Mouse (Mus musculus): ENCODE data around the gene Gm10944.

The Gm10944 gene

DNA sequence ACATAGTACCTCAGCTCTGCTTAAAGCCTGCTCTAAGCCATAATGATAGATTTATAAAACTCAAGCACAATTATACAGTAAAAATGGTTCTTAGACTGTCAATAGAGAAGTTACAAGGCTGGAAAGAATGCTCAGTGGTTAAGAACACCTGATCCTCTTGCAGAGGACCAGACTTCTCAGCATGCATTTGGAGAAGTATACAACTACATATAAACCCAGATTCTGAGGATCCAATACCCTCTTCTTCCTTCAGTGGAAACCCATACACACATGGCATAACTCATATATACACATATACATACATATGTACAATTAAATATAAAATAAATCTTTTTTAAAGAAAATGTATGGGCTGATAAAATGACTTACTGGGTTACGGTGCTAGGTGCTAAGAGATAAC, at the start of gene Gm10944:
Gm10944 (plus strand) TSS at position 301 of the 400 bp plus-strand sequence.
- DNase-seq: no peak

DNA sequence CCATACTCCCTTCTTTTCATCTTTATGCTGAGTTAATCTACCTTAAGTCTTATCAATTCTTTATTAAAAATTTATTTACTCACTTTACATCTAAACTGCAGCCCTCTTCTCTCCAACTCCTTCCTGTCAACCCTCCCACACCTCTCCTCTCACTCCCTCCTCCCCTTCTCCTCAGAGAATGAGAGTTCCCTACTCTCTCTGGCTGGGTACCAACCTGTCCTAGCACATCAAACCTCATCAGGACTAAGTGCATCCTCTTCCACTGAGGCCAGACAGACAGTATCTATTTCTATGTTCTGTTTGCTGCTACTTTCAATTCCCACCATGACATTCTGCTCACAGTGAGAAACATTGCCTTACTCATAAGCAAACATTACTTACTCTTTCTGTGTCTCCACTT, 25.2 kb upstream of the Gm10944 start:
- DNase-seq: no peak

DNA sequence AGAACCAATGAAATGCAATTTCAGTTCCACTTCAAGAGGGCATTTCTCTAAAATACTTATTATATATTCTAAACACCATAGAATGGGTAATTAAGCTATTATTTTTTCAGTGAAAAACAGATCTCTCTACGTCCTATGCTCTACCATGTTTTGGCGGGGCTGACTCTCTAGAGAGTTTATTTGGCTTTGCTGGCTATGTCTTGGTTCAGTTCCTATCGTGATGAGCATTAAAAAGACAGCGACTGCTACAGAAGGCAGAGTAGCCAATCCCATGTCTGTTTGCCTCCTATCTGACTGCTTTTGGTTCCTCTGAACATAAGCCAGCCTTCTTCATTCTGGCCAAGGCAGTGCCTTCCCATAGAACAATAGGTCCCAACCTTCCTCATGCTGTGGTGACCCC, 24.5 kb upstream of the Gm10944 start:
- DNase-seq: no peak

DNA sequence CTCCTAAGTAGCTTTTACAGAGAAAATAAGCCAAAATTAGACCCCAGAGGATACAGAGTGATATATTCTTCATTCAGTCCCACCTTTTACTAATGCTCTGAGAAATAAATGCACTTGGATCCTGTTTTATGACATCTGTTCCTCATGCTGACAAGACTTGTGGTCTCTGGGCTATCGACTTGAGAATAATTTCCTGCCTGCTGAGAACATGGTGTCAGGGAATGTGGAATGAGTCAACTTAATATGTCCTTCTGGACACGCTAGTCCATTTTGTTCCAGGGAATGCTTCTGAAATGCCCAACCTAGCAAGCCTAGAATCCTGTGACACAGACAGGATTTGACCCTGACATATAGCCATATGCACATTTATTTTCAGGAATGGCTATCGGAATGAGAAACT, 22.0 kb upstream of the Gm10944 start:
- DNase-seq: no peak

DNA sequence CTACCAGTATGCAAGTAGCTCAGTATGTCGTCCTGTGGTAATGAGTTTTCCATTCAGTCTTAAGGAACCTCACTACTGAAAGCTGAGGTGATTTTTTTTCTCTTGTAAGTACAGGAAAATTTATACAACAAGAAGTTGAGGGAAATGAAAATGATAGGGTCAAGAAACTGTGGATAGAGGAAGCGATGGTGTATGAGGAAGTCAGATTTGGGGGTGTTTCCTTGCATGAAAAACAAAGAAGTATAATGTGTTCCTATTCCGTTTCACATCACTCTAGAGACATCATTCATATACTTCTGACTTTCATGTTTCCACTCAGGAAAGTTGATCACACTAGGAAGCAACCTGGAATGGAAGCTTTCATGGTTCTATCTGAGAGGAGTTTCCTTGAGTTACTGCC, 21.2 kb upstream of the Gm10944 start:
- no peak for DNase-seq

DNA sequence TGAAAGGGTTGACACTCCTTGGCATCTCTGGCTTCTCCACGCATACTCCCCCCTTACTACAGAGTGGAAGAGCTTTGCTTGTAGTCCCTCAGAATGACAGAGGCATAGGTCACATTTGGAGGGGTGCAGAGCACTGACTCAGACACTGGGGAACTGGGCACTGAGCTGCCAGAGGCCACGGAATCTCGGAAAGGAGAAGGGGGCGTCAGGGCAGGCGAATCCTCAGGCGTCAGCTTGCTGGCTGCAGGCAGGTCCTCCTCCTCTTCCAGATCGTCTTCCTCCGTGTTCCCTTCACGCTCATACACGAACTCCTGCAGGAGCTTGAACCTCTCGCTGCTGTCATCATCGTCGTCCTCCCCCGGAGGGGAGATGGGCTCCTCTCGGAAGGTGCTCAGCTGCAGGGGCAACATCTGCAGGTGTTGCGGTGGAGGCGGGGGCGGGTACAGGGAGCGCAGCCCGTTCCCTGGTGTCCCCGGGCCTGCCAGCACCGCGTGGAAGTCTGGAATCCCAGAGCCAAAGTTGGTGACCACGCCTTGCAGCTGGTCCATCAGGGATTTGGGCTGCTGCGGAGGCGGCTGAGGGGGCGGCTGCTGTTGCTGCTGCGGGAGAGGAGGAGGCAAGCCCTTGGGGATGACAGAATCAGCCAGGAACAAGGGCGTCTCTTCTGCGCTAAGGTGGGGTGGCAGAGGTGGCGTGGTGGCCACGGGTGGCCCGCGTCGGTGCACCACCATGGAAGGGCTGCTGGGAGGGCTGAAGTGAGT, 7.9 kb downstream of the Gm10944 start:
- no peak for DNase-seq

DNA sequence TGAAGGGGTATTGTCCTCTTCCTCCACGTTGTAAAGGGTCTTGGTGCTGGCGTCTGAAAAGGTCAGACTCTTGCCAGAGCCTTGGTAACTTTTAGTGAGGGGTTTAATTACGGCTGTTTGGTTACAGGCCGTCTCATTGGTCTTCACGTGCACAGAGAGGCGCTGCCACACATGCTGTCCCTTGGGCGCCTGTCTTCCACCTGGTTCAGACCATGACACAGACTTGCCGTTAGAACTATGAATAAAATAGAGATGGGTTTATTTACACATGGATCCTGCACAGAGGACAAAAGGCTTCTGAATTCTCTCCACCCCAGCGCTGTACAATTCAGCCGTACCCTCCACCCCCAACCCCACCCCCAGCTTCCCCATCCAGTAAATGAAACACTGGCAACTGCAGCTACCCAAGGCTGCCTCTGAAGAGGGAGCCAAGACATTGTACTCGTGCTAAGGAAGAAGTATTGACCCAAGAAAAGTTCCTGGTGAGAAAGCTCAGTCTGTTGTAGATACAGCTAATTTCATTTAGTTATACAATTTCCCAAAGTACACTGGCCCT, 8.6 kb downstream of the Gm10944 start:
- DNase-seq: no peak

DNA sequence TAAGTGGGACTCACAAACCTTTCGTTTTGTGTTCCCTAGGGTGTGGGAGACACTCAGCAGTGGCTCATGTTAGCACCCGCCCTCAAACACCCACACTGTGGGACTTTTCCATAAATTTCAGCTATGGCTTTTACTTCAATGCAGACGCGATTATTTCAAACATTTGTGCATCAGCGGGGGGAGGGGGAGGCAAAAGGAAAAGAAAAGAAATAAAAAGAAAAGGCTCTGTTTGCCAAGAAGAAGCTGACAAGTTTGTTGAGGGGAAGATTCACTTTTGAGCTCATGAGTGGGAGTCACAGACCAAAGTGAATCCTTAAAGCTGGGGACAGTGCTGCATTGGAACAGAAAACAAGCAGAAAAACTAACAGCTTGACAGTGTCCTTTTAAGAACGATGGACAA, 16.3 kb downstream of the Gm10944 start:
- no peak for DNase-seq

DNA sequence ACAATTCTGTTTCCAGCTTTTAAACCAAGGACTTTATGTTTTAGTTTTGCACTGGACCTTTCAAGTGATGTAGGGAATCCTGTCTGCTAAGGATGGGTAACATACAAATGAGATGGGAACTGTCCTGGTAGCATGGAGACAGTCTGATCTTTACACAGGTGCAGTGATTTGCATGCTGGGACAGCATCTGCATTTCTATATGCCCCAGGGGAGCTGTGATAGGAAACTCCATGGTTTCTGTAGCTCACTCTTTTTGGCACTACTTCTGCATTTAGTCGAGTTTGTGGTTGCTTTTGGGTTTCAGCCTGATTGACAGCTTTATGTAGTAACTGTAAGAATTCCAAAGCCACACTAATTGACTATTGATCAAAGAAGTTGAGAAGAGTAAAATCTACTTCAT, 19.8 kb downstream of the Gm10944 start:
- DNase-seq: no peak

DNA sequence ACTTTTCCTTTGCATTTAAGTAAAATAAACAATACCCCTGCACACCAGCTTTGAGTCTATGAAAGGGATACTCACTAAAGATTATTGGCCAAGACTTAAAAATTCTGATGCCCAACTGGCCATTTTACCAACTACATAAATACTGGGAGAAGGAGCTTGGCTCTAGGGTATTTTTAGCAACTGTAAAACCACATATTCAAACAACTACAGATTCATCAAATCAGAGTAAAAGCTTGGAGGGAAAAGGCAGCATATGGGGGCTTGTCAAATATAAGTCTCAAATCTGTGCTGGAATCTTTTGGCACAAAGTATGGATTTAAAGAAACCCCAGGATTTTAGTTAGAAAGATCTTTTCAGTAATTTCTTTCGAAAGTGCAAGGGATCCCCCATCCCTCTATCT, 20.2 kb downstream of the Gm10944 start:
- no peak for DNase-seq

DNA sequence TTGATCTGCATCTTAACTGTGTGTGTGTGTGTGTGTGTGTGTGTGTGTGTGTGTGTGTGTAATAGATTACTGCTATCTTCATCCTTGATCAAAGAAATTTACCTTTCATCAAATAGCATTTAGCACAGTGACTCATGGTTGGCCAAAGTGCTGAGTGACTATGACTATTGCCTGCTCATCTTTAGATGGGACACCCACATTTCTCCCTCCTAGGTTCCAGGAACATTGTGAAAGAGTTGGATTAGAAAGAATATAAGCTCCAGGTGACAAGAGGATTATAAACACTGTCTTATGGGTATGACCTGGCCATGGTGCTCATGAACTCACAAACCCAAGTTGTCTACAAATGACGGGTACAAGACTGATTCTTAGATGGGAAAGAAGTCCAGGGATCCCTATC, 26.9 kb downstream of the Gm10944 start:
- no peak for DNase-seq

DNA sequence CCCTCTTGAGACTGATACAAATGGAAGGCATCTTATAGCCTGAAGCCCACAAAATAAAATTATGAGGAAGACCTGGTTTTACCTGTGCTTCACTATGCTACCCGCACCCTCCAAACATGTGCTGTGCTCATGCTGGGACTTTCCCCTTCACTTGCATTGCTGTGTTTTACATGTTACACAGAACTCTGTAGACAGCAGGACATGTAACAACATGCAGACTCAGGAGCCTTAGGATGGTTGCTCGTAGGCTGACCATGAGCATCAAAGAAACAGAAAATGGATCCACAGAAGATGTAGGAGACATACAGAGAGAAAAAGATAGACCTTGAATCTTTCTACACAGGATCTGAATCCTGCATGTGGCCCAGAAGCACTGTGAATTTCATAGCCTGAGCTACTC, 29.2 kb downstream of the Gm10944 start:
- no peak for DNase-seq

DNA sequence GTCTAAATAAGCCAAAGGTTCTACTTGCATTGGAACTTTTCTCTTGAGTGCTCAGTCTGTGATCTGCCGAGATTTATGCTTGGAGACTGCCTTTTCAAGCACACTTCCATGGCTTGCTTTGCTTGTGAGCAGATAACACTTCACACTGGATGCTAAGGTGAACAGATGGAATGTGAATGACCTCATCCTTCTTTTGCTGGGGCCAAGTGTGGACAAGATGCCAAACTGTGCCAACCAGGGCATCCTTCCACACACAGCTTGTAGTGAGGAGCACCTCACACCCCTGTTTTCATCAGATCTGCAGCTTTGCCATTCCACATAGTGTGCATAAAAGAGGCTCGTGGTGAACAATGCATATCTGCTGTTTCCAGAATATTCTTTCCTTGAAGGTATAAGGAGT, 29.7 kb downstream of the Gm10944 start:
- DNase-seq: no peak

DNA sequence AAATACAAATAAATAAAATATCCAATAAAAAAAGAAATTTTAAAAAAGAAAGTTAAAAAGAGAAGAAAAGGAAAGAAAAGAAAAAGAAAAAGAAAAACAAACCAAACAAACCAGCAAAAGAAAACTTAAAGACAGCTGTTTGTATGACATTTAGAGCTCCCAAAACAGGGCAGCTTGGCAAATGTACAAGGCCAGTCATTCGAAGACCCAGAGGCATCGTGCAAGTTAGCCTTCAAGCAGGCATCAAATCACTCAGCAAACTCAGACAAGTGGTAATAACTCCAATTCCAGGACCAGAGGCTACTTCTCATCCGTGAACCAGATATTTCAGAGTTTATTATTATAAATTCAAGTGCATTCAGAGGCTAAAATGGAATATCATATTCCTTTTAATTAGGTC, 45.4 kb downstream of the Gm10944 start:
- no peak for DNase-seq
